Mouse (Mus musculus) neutrophil, adult 59 days (primary cell): ENCODE measurements around the gene Chil5. TPM values are rescaled to one million over a fixed set of nuclear protein-coding genes. Genes with fewer than 3 reads are reported as not detected.

Experiments
- total RNA-seq, 2 experiments: library from RNA; stranded (reverse); gene quantifications; 1 replicate in 1 of 2; 2 replicates in 1 of 2; pipeline ENCODE4 v1.2.4; 2023

Chil5 gene
- 10 to 100 TPM; 12.4 to 19.1 TPM for total RNA-seq

GRCm38 (mm10) chr3:106032781-106033180, at the start of gene Chil5:
TSS of gene Chil5 (minus strand) at chr3:106032814.

GRCm38 (mm10) chr3:106014546-106014945, 18.1 kb downstream of the Chil5 start, which contains the start of gene Pifo:
TSS of gene Pifo (minus strand) at chr3:106014646.

GRCm38 (mm10) chr3:105973411-105973810, 59.2 kb downstream of the Chil5 start, which contains the start of gene Ovgp1:
TSS of gene Ovgp1 (plus strand) at chr3:105973711.

Other genes starting within 250 kb of the Chil5 start
- 100 to 1,000 TPM; 131 to 157 TPM for gene Rap1a, start 231.5 kb downstream of the Chil5 start, total RNA-seq
- gene Adora3, start 162.0 kb downstream of the Chil5 start, total RNA-seq: 1 to 10 TPM; 2.7 to 3.2 TPM
- 1 to 10 TPM in 1 of 2 experiments, under 1 TPM in 1; 0.49 to 1.2 TPM for gene Tmigd3, start 161.9 kb downstream of the Chil5 start, total RNA-seq
- 10 to 100 TPM; 74.1 to 95.4 TPM for gene I830077J02Rik, start 100.2 kb downstream of the Chil5 start, total RNA-seq
- gene Wdr77, start 73.4 kb downstream of the Chil5 start, total RNA-seq: 10 to 100 TPM; 33.7 to 38.0 TPM
- 100 to 1,000 TPM; 150 to 160 TPM for gene Atp5f1, start 72.7 kb downstream of the Chil5 start, total RNA-seq
- 1 to 10 TPM; 5.5 to 6.3 TPM for gene Ovgp1, start 59.1 kb downstream of the Chil5 start, total RNA-seq
- gene Pifo, start 18.2 kb downstream of the Chil5 start, total RNA-seq: not detected
- gene Chia1, start 80.4 kb upstream of the Chil5 start, total RNA-seq: not detected
- gene Chil3, start 134.8 kb upstream of the Chil5 start, total RNA-seq: 1,000 to 10,000 TPM; 2,886 to 3,700 TPM
- 1 to 10 TPM; 1.0 to 1.4 TPM for gene Chil4, start 186.7 kb upstream of the Chil5 start, total RNA-seq